Mouse (Mus musculus) hindbrain, embryonic 11.5 days (tissue): ENCODE results near the gene Acbd7. TPM values are rescaled to one million over a fixed set of nuclear protein-coding genes. Genes with fewer than 3 reads are reported as not detected.

Experiments used
- ATAC-seq: fragments of 200-750 bp; cut with Nextera tagmentation; 2 replicates; pipeline ENCODE4 v1.8.0; 2017; ENCODE audit warnings: mild to moderate bottlenecking, moderate TSS enrichment, moderate library complexity; ENCODE audit not compliant: low FRiP score
- DNase-seq: peaks from one replicate; pipeline ENCODE4 v3.0.0-alpha.2; 2015; ENCODE audit warnings: low spot score
- H3K27ac ChIP-seq: fragments of 300-500 bp; sonication (generic); 2 replicates; pipeline ENCODE4 v1.5.1; 2014; ENCODE audit warnings: mild to moderate bottlenecking, low read depth, low read length
- H3K27me3 ChIP-seq: fragments of 300-500 bp; sonication (generic); 2 replicates; pipeline ENCODE4 v1.6.1; 2014; ENCODE audit warnings: mild to moderate bottlenecking, low read length, moderate library complexity, mixed read lengths; ENCODE audit not compliant: control insufficient read depth, insufficient read depth
- H3K36me3 ChIP-seq: fragments of 300-500 bp; sonication (generic); 2 replicates; pipeline ENCODE4 v1.6.1; 2014; ENCODE audit warnings: mild to moderate bottlenecking, low read length, moderate library complexity, mixed read lengths; ENCODE audit not compliant: control insufficient read depth, insufficient read depth
- H3K4me1 ChIP-seq: fragments of 300-500 bp; sonication (generic); replicated peaks from 2 replicates; pipeline ENCODE4 v1.6.1; 2014; ENCODE audit warnings: low read length, mixed read lengths; ENCODE audit not compliant: control insufficient read depth, insufficient read depth
- H3K4me2 ChIP-seq: fragments of 300-500 bp; sonication (generic); replicated peaks from 2 replicates; pipeline ENCODE4 v1.6.1; 2014; ENCODE audit warnings: mild to moderate bottlenecking, low read depth, low read length
- H3K4me3 ChIP-seq: fragments of 300-500 bp; sonication (generic); 2 replicates; pipeline ENCODE4 v1.5.1; 2014; ENCODE audit warnings: low read depth, low read length
- H3K9ac ChIP-seq: fragments of 300-500 bp; sonication (generic); 2 replicates; pipeline ENCODE4 v1.6.1; 2014; ENCODE audit warnings: low read depth, low read length
- H3K9me3 ChIP-seq: fragments of 300-500 bp; sonication (generic); 2 replicates; pipeline ENCODE4 v1.6.1; 2016; ENCODE audit warnings: low read length; ENCODE audit not compliant: control insufficient read depth
- whole genome bisulfite sequencing: fragments of 180-500 bp; shearing (Covaris S2); extraction: QIAGEN DNeasy Blood & Tissue Kit; methylation state at CpG from one replicate; pipeline ENCODE4 v1.1.7; 2014; 5-methylcytosine and 5-hydroxymethylcytosine counted together
- polyA plus RNA-seq: library from polyadenylated mRNA; unstranded; fragments of >200 nt; fragmentation: Nextera tagmentation; extraction: Ambion mirVana; gene quantifications from 2 replicates; pipeline ENCODE4 v1.2.1, GENCODE M21; 2014

The Acbd7 gene
- polyA plus RNA-seq, 1 experiment from 2014 or later: 0.36 TPM

DNA sequence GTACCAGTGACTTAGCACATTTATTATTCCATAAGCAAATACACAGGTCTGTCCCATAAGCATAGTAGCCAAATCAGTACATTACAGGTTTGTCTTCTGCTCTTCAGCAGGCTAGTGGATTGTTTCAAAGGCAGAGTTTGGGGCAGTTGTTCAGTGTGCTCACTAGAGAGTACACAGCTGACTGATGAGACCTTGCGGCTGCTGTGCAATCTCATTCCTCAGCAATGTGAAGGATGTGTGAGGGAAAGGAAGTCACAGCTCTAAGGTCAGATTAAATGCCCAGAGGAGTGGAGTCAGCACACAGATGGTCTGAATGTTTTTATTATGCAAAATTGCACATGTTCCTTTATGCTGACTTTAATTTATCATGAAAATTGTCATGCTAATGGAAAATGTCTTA, 9.4 kb upstream of the Acbd7 start:
- Histone ChIP-seq H3K27ac (no peak overlapping the region), H3K27me3 (no peaks in the 10 kb centered on the region), H3K4me3 (no peak overlapping the region), H3K4me2 (no peak overlapping the region), H3K9ac (no peak overlapping the region), H3K36me3 (peaks cover 5% of the 10 kb centered on the region), H3K9me3 (no peaks in the 10 kb centered on the region), H3K4me1 (no peaks in the 10 kb centered on the region)
- 87% methylated on average over 1 of the region's 1 CpGs for WGBS
- DNase-seq (no peak), ATAC-seq (no peak)

- no peak overlapping the region for H3K27ac ChIP-seq
- H3K9ac ChIP-seq: no peak overlapping the region
- 37% methylated on average over 1 of the region's 1 CpGs for WGBS
- no peaks in the 10 kb centered on the region for H3K4me1 ChIP-seq
- H3K4me2 ChIP-seq: no peak overlapping the region
- ATAC-seq (no peak), DNase-seq (peak; percentile 70)
- peaks cover 5% of the 10 kb centered on the region for H3K36me3 ChIP-seq
- no peaks in the 10 kb centered on the region for H3K27me3 ChIP-seq
- H3K4me3 ChIP-seq: no peak overlapping the region
- no peaks in the 10 kb centered on the region for H3K9me3 ChIP-seq
Observed at GRCm38 (mm10) chr2:3327351-3327750, 8.6 kb upstream of the Acbd7 start.

GRCm38 (mm10) chr2:3331071-3331703, 4.8 kb upstream of the Acbd7 start:
- 0 out of 2 replicates have a peak, but pooled peaks cover under 1% of the 10 kb centered on the region for H3K27me3 ChIP-seq
- H3K4me1 ChIP-seq: no peaks in the 10 kb centered on the region
- no peak overlapping the region for H3K27ac ChIP-seq
- H3K9ac ChIP-seq: no peak overlapping the region; the same call in 1 of the 2 replicates
- H3K4me2 ChIP-seq: peak overlapping the region; percentile 70
- no peak for DNase-seq
- WGBS: 86% methylated on average over 5 of the region's 5 CpGs
- no peak for ATAC-seq
- H3K4me3 ChIP-seq: peak overlapping the region; percentile 65
- H3K9me3 ChIP-seq: no peaks in the 10 kb centered on the region
- no peaks in the 10 kb centered on the region for H3K36me3 ChIP-seq

- Histone ChIP-seq H3K4me2 (peak overlapping the region; percentile 70), H3K27ac (0 out of 2 replicates have a peak overlapping the region, but pooled peaks have one; percentile 42), H3K9ac (peak overlapping the region; percentile 72), H3K4me1 (no peaks in the 10 kb centered on the region), H3K9me3 (no peaks in the 10 kb centered on the region), H3K36me3 (no peaks in the 10 kb centered on the region), H3K4me3 (peak overlapping the region; percentile 65), H3K27me3 (0 out of 2 replicates have a peak, but pooled peaks cover 2% of the 10 kb centered on the region)
- ATAC-seq: no peak
- DNase-seq: no peak
- WGBS: 5% methylated on average over 21 of the region's 21 CpGs
Observed at GRCm38 (mm10) chr2:3332056-3332455, 3.9 kb upstream of the Acbd7 start.

DNA sequence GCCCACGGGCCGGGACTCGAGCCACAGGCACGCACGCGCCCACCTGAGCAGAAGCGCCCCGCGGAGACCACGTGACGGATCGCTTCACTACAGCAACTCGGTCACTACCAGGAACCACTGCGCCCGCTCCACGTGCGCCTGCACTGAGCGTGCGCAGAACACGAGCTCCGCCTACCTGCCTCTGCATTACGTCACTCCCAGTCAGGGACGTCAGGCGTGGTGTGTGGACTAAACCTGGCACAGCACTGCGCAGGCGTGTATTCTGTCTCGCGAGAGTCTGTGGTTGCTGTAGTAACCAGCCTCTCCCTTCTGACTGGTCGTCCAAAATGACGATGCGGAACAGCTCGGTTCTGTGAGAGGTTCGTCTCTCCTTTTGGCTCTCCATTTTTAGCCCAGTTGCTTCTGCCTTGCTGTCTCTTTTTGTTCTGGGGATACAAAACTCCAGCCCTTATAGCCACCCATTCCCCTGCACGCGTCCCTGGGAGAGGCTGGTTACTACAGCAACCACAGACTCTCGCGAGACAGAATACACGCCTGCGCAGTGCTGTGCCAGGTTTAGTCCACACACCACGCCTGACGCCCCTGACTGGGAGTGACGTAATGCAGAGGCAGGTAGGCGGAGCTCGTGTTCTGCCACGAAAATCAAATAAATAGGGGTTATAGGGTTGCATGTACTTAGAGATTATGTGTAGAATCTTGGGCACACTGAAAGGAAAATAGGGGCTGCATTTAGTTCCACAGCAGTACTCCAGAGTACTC, 3.3 kb upstream of the Acbd7 start, which contains the start of gene Rpp38:
Gene Rpp38, minus strand, starts transcription at position 160 of the 759 bp plus-strand sequence.
- peak within 1 kb of the TSS; percentile 42; the same call in 1 of the 2 replicates for H3K27ac ChIP-seq
- no peaks in the 10 kb centered on the region for H3K36me3 ChIP-seq
- H3K4me3 ChIP-seq: peak within 1 kb of the TSS; percentile 65
- peak within 1 kb of the TSS; percentile 70 for H3K4me2 ChIP-seq
- peak within 1 kb of the TSS; percentile 72 for H3K9ac ChIP-seq
- H3K9me3 ChIP-seq: no peaks in the 10 kb centered on the region
- DNase-seq: peak; percentile 97
- no peaks in the 10 kb centered on the region for H3K4me1 ChIP-seq
- H3K27me3 ChIP-seq: 0 out of 2 replicates have a peak, but pooled peaks cover 2% of the 10 kb centered on the region
- ATAC-seq: peak; percentile 99
- WGBS: under 1% methylated on average over 43 of the region's 45 CpGs

- 92% methylated on average over 12 of the region's 12 CpGs for WGBS
- no peak overlapping the region for H3K4me3 ChIP-seq
- no peaks in the 10 kb centered on the region for H3K36me3 ChIP-seq
- no peak overlapping the region for H3K9ac ChIP-seq
- no peaks in the 10 kb centered on the region for H3K9me3 ChIP-seq
- 0 out of 2 replicates have a peak, but pooled peaks cover 2% of the 10 kb centered on the region for H3K27me3 ChIP-seq
- H3K4me2 ChIP-seq: no peak overlapping the region
- DNase-seq (no peak), ATAC-seq (no peak)
- no peaks in the 10 kb centered on the region for H3K4me1 ChIP-seq
- H3K27ac ChIP-seq: no peak overlapping the region
Observed at GRCm38 (mm10) chr2:3333761-3334160, 2.2 kb upstream of the Acbd7 start.

GRCm38 (mm10) chr2:3348422-3348821, 12.5 kb downstream of the Acbd7 start:
- H3K4me1 ChIP-seq: no peaks in the 10 kb centered on the region
- H3K36me3 ChIP-seq: no peaks in the 10 kb centered on the region
- no peak overlapping the region for H3K9ac ChIP-seq
- 84% methylated on average over 4 of the region's 4 CpGs for WGBS
- H3K27ac ChIP-seq: no peak overlapping the region
- ATAC-seq (no peak), DNase-seq (no peak)
- H3K27me3 ChIP-seq: no peaks in the 10 kb centered on the region
- H3K4me3 ChIP-seq: no peak overlapping the region
- no peaks in the 10 kb centered on the region for H3K9me3 ChIP-seq
- H3K4me2 ChIP-seq: no peak overlapping the region

GRCm38 (mm10) chr2:3348919-3349318, 13.0 kb downstream of the Acbd7 start:
- H3K4me1 ChIP-seq: no peaks in the 10 kb centered on the region
- ATAC-seq: no peak
- WGBS: 25% methylated on average over 3 of the region's 3 CpGs

More at GRCm38 (mm10) chr2:3348919-3349318, 13.0 kb downstream of the Acbd7 start:
- no peak overlapping the region for H3K4me2 ChIP-seq
- H3K36me3 ChIP-seq: no peaks in the 10 kb centered on the region
- peak; percentile 37 for DNase-seq
- no peak overlapping the region for H3K27ac ChIP-seq
- H3K9me3 ChIP-seq: no peaks in the 10 kb centered on the region
- no peak overlapping the region for H3K4me3 ChIP-seq
- no peaks in the 10 kb centered on the region for H3K27me3 ChIP-seq
- H3K9ac ChIP-seq: no peak overlapping the region
